Mouse (Mus musculus) embryo, embryonic 11 days (tissue): Measurements from ENCODE around the gene Ppp1ca.

Source experiments
- DNase-seq: peaks from one replicate; pipeline ENCODE4 v3.0.0-alpha.2; 2015

The Ppp1ca gene

GRCm38 (mm10) chr19:4191528-4192250 lies at the start of gene Ppp1ca:
Ppp1ca (plus strand) TSS chr19:4192065.
- peak; percentile 98 for DNase-seq

GRCm38 (mm10) chr19:4142416-4143173 lies 49.3 kb upstream of the Ppp1ca start:
- no peak for DNase-seq

GRCm38 (mm10) chr19:4143759-4144268 lies 48.1 kb upstream of the Ppp1ca start, which contains the start of gene Cabp4:
Cabp4 (minus strand) TSS chr19:4144033.
- no peak for DNase-seq

- no peak for DNase-seq
Observed at GRCm38 (mm10) chr19:4144550-4145498, 47.0 kb upstream of the Ppp1ca start.

GRCm38 (mm10) chr19:4145936-4146335 lies 45.9 kb upstream of the Ppp1ca start:
- DNase-seq = no peak

GRCm38 (mm10) chr19:4146366-4147021 lies 45.4 kb upstream of the Ppp1ca start:
- DNase-seq = no peak

- no peak for DNase-seq
Observed at GRCm38 (mm10) chr19:4147022-4147405, 44.9 kb upstream of the Ppp1ca start.

GRCm38 (mm10) chr19:4147782-4148490 lies 43.9 kb upstream of the Ppp1ca start:
- no peak for DNase-seq

- peak; percentile 96 for DNase-seq
Observed at GRCm38 (mm10) chr19:4148491-4148806, 43.4 kb upstream of the Ppp1ca start, which contains the start of gene Coro1b. Coro1b (plus strand) TSS chr19:4148619.

GRCm38 (mm10) chr19:4148819-4149218 lies 43.0 kb upstream of the Ppp1ca start:
- no peak for DNase-seq

GRCm38 (mm10) chr19:4149283-4149682 lies 42.6 kb upstream of the Ppp1ca start:
- DNase-seq = no peak

- DNase-seq = no peak
Observed at GRCm38 (mm10) chr19:4149764-4150461, 42.0 kb upstream of the Ppp1ca start.

- DNase-seq = no peak
Observed at GRCm38 (mm10) chr19:4150567-4151487, 41.0 kb upstream of the Ppp1ca start.

GRCm38 (mm10) chr19:4151488-4151860 lies 40.4 kb upstream of the Ppp1ca start:
- DNase-seq = no peak

- DNase-seq = no peak
Observed at GRCm38 (mm10) chr19:4151898-4152297, 40.0 kb upstream of the Ppp1ca start.

GRCm38 (mm10) chr19:4152445-4153231 lies 39.2 kb upstream of the Ppp1ca start:
- DNase-seq = no peak

GRCm38 (mm10) chr19:4153232-4153654 lies 38.6 kb upstream of the Ppp1ca start, which contains the start of gene Ptprcap:
Ptprcap (plus strand) TSS chr19:4153604.
- no peak for DNase-seq

GRCm38 (mm10) chr19:4154437-4155222 lies 37.2 kb upstream of the Ppp1ca start:
- no peak for DNase-seq
